Mouse (Mus musculus) small intestine, adult 2 months (tissue): ENCODE data around the gene Mup6.
"Not testable (repeated sequence)": the region's sequence is repeated elsewhere in the genome, so short reads cannot be mapped to it uniquely, and the experiment has no call there.

Experiments used
- CTCF ChIP-seq: fragments of 200-500 bp; IDR thresholded peaks from 2 replicates; pipeline ENCODE4 v1.5.1; 2012; ENCODE audit warnings: low read depth, mild to moderate bottlenecking, control low read depth, inconsistent platforms, low read length, moderate library complexity, mixed read lengths; ENCODE audit not compliant: insufficient replicate concordance, insufficient read length; ENCODE audit errors: extremely low read depth
- POLR2A ChIP-seq: fragments of 200-500 bp; IDR thresholded peaks from 2 replicates; pipeline ENCODE4 v1.6.1; 2012; ENCODE audit warnings: low read depth, mild to moderate bottlenecking, control low read depth, inconsistent platforms, low read length, moderate library complexity

GRCm38 (mm10) chr4:60020141-60020540 lies 56.0 kb downstream of the Mup6 start:
- TF ChIP-seq POLR2A, CTCF: not testable (repeated sequence)
